Mouse (Mus musculus) layer of hippocampus, adult 9-11 months (tissue): Measurements from ENCODE around the gene Lbx1.

Source experiments
- DNase-seq: peaks from one replicate; pipeline ENCODE4 v3.0.0; 2022

Gene Lbx1

DNA sequence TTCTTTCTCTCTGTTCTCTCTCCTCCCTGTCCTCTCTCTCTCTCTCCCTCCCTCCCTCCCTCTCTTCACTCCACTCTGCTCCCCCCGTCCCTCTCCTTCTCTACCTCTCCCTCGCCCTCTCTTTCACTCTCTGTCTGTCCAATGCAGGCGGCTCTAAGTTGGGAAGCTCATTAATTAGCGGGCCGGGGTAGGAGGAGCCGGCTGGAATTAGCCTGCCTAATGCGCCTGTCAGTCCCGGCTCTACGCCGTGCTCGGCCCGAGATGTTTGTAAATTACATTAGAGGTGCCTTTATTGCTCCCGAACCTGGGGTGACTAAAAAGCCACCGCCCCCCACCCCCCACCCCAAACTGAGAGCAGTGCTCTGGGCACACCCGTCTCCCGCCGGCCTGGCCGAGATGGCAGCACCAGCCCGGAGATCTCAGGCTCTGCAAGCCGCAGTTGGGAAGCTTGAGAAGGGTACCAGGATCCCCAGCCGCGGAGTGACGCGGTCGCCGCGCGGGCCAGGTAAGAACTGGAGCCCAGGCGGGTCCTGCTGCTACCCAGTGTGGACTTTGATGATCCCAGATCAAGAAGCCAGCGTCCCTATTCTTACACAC lies at the start of gene Lbx1:
Lbx1 (minus strand) TSS at position 47 of the 597 bp plus-strand sequence.
- DNase-seq, result no peak

DNA sequence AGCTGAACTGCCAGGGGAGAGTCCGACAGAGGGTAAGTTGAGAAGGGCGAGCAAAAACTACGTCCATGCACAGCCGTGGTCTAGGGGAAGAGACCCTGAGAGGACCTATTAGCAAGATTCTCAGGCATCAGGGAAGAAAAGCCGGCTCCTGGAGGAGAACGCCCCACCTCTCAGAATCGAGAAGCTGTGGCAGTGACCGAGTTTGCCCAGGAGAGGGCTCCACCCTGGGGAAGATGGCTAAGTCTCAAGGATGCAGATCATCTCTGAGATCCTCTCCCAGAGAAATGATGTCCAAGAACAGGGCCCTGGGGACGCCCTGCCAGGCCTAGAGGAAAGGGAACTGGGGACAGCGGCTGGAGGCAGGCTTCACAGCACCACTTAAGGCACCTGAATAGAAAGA lies 47.7 kb upstream of the Lbx1 start:
- peak; percentile 24 for DNase-seq

DNA sequence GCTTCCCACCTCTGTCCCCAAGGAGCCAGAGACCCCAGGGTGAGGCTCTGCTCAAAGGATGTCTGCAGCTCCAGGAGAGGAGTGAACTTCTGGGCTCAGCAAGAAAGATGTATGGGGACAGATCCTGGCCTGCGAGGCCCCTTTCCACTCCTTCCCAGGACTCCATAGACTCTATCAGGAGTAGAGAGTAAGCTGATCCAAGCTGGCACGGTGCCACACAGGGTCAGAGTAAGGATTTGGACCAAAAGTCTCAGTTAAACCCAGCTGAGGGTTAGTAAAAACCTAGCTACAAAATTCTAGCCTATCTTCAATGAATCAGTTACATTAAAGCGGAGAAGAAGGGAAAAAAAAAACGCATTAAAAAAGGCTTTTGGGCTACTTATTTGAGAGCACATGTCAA lies 40.6 kb upstream of the Lbx1 start:
- no peak for DNase-seq

DNA sequence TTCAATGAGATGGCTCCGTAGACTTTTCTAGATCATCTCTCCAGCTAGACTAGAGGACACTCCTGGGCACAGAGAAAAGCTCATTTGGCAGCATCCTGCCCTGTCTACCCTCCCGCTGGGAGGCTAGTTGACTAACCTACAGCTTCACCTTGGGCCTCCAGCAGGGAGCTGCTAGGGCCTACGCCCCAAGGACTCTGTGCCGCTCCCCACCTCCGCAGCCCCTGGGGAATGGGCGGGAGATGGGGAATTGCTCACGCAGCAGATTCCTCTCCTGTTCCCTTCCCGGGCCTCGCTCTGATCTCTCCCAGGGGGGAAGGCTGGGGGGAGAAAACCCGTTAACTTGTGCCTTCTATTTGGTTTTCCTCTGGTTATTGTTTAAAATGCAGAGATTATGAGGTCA lies 36.4 kb upstream of the Lbx1 start:
- no peak for DNase-seq

DNA sequence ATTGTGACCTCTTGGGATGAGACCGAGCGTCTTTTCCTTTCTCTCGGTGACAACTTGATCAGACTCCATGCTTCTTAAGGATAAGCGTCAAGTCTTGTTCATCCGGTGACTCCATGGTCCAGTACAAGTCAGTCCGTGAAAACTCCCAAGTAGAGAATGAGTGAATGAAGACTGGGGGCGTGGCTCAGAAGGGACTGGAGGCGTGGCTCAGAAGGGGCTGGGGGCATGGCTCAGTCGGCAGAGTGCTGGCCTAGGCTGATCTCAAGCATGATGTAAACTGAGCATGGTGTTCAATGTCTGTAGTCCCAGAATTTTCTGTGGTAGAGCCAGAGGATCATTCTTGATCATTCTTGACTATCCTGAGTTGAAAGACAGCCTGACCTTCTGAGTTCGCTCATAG lies 27.4 kb upstream of the Lbx1 start:
- no peak for DNase-seq

DNA sequence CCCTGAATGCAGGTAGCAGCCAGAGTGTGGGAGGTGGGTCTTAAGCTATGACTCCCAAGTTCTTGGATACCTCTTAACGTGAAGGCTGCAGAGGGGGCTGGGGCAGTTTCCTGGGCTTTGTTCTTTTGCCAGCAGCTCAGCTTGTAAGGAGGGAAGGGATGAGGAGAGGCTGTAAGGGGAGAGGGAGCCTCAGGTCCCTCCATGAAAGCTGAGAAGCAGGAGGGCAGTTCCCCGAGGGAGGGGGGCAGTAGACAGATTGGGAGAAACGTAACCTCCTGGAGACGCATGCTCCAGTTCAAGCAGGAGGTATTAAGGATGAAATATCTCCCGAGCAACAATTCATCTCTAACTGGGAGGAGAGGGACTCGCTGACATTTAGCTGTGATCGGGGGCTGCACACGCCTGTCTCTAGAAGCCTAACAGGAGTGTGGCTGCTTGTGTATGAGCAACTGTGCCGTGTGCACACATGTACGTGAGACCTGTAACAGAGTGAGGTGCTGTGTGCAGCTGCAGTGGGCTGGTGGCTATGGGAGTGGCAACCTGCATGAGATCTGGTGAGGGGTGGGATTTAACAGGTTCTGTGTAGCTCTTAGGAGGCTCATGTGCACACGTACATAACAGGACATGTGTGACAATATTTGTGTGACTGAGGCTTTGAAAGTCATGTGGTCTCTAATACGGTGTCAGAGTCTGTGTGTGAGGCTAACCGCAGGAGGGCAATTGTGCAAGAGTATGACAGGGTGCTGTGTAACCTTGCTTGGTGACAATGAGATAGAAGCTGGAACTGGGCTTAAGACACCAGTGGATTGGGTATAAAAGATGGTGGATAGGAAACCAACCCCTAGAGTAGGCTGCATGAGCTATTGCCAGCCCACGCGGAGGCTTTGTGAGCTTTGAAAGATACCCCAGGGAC lies 22.1 kb upstream of the Lbx1 start:
- DNase-seq, result no peak

DNA sequence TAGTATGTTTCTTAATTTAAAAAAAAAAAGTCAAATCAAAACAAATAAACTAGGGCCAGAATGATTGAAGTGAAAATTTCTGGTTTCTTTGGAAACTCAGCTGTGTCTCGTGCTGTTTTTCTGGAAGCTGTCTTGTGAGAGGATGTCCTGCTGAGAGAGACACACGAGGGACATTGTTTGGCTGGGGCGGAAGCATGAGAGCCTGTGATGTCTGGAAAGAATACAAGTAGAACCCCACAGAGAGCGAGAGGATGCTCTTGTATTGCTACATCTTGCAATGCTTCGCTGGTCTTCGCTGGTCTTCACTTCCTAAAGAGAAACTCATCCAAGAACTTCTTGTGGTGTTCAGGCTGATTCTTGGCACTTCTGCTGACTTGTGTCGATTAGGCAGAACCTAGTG lies 19.2 kb upstream of the Lbx1 start:
- no peak for DNase-seq

DNA sequence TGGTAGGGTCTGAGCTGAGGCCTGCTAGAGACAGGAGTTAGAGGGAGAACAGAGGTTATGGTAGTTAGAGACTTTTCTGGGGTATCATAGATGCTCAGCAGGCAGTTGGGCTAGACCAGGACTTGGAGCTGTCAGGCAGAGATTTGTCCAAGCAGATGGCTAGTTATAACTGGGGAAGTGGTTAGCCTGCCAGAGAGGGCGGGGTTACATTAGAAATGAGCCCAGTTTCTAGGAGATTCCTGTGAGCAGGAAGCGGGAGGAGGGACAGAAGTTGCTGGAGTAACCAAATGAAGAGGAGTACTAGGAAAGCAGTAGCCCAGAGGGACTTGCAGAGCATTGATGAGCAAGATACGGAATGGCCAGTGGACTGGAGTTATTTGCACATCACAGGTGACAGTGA lies 16.8 kb upstream of the Lbx1 start:
- no peak for DNase-seq

DNA sequence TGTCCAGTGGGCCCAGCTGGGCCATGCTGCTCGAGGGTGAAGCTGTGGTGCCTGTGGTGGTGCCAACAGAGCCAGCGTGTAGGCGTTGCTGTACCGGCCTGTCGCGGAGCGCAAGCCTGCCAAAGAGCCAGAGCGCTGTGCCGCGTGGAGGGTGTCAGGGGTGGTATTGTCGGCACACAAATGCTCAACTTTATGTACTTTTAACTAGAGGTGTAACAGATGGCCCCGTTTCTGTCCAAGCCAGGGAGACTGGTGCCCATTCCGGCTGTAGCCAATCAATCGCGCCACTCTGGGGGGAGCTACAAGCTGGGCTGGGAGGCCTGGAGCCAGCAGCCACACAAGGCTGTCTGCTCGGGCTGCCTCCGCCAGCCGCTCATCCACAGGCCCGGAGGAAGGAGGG lies 13.1 kb upstream of the Lbx1 start:
- DNase-seq, result peak; percentile 64

DNA sequence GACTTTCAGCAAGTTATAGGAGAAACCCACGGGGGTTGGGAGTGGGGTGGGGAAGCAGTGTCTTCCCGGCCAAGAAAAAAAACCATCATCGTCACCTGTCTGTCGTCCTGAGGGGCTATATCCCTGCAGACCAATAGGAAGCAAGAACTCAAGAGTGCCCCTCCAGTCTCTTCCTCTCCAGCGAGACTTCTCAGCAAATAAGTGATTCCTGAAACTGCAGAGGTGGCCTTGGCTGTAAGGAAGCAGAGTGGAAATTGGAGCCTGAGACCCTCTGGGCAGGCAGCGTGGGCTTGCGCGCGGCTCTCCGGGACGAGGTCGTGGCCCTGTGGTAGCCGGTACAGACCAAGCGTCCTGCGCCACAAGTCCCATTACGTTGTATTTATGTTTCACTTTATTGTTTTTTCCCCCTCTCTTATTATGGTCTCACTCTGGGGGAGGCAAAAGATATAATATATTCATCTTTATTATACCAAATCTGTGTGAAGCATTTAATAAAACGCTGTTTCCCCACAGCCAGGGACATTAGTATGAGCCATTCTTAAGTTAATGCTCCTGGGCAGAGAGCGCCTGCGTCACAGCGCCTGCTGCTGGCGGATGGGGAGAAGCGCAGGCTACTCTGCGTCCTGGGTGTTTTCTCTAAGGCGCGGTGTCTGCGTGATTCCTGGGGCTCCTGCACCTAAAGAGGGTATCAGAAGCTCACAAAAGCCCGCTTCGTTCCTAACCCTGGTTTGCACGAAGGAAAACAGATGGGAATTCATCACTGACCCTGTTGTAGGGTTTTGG lies 8.5 kb upstream of the Lbx1 start:
- no peak for DNase-seq

DNA sequence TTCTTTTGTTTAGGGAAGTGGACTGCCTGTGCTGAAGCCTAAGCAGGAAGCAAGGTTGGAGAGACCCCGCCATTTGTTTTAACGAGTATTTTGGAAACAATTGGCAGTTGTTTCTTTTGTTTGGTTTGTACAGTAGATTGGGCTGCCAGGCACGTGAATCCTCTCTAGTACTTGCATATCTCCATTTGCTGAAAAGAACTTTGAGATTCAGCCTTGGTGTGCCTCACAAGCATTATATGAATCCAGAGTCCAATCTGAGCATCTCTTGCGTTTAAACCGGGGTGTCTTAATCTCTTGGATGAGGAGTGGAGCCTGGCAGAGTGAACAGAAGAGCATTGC lies 7.6 kb upstream of the Lbx1 start:
- DNase-seq, result no peak

DNA sequence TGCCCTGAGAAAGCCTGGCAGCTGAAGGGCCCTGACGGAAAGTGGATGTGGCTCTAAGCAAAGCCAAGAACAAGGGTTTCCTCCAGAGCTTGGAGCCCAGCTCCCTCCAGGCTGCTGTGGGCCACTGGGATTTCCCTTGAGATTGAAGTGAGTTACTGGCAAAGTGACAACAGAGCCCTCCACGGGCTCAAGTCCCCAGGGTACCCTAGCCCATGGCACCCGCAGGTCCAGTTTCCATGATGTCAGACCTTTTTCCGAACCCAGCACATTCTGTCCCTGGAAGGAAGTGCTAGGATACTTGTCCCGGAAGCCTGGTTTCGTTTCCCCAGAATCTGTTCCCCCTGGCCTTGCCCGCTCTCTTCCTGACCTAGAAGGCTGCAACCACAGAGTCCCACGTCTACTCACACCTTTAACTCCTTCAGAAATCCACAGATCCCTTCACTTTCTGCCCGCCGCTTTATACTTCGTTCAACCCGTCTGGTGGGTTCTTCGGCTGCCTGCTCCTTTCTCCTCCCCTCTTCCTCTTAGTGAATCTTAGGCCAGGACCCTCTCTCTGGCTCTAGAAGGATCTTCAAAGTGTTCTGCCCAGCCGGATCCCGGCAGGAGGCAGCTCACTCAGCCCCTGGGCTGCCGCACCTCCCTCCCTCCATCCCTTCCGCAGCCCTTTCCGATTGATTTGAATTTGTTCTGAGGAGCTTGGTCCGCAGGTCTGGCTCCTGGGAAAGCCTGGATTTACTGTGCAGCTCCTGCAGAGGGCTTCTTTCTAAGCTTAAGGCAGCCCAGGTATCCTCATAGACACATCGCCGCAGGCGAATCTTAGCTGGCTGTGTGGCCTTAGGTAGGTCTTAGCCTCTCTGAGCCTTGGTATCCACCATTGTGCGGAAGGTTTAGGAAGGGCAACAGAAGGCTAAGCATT lies 7.0 kb upstream of the Lbx1 start:
- no peak for DNase-seq

DNA sequence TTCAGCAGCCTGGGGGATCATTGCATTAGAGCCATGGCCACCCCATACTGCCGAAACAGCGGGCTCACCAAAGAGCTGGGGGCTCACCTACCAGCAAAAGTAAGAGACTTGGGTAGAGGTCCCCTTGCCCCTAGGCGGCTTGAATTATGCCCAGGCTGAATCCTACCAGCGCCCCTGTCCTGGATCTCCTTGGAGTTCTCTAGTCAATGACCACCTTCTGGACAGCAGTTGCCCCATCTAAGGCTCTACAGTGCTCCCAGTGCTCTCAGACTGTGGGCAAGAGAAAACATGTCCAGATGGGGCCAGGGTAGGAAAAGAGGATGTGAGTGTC lies 6.4 kb upstream of the Lbx1 start:
- DNase-seq, result no peak

DNA sequence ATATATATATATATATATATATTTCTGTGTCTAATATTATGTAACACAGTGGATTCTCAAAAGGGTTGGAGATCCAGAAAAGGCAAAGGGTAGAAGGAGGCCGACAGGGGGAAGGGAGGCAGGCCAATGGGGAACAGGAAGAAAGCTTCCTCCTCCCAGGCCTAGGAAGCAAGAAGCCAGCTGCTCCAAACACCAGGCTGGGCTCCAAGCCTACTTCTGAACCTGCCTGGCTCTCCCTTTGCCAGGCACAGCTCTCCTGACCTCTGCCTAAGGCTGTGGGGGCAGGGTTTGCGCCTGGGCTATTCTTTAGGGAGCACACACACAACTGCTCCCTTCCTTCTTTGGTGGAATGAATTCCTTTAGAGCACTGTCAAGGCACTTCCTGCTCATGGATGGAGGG lies 4.4 kb upstream of the Lbx1 start:
- no peak for DNase-seq

DNA sequence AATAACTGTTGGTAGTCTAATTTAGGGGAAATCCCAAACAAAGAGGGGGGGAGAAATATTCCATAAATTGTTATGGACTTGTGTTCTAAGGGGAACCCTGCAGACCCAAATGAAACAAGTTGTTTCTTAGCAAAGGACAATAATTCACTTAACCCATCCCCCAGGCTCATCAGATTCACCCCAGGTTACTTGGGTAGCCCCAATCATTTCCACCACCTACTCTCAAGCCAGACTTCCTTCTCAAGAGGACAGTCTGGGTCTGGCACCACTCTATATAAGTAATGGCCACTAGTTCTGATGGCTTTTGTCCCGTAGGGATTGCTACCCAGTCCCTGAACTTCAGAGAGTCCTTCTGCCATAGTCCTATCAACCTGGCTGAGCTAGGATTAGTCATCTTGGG lies 3.6 kb upstream of the Lbx1 start:
- DNase-seq, result no peak

DNA sequence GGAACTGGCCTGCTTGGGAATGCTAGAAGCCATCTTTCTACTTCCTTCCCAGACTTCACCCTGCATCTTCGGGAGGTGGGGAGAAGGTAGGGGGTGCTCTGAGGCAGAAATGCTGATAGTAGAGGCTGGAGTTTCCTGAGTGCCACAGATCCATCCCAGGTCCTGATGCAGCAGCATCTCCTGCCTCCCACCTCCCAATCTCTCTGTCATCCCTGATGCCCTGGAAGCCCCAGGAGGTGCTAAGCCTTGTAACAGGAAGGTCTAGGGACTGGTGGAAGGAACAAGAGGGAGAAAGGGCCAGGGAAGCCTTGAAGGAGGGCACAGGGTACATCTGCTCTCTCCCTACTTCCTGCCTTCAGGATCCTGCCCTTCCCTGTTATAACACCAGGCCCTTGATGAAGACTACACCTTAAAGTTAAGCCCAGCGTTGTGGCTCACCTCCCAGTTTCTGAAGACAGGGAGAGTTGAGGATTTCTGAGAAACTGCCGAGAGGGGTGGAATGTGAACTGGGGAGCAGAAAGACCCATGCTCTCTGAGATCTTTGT lies 2.1 kb upstream of the Lbx1 start:
- no peak for DNase-seq

DNA sequence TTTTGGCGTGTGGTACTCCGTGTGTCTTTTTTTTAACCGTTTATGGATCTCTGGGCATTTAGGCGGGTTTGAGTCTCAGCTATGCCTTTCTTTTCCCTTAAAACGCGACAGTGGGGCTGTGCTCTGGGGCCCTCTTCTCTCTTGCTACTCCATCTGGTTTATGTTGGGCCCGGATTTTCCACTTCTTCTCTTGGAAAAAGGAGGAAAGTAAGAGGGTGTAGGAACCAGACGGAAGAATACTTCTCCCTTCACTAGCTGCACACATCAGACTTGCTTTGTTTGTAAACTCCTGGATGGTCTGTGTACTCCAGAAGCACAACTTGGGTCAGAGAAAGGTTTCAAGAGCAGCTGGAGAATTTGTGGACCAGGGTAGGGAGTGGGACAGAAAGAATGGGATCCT lies 1.5 kb upstream of the Lbx1 start:
- no peak for DNase-seq

DNA sequence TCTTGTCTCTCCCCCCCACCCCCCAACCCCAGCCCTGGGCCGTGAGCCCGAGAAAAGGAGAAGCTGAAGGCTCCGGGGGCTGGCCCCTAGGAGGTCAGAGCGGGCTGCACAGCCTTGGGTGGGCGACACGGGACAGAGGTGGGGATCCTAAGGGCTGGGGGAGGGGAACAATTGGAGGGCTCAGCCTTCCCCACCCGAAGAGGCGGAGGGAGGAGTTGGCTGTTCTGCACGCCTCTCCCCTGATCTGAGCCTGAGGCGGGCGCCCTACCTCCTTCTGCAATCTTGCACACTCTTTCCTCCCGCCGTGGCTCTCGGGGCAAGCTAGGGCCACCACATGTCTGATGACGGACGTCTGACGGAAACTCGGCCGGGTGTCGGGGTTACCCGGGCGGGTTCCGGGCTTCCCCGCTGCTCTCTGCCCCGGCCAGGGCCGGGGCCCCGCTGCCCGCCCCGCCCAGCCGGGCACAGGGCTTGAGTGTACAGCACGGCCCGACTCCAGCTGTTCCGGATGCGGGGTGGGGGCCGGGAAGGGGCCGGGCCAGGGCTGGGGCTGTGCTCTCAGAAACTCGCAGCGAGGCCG lies 841 bp upstream of the Lbx1 start:
- DNase-seq, result no peak

DNA sequence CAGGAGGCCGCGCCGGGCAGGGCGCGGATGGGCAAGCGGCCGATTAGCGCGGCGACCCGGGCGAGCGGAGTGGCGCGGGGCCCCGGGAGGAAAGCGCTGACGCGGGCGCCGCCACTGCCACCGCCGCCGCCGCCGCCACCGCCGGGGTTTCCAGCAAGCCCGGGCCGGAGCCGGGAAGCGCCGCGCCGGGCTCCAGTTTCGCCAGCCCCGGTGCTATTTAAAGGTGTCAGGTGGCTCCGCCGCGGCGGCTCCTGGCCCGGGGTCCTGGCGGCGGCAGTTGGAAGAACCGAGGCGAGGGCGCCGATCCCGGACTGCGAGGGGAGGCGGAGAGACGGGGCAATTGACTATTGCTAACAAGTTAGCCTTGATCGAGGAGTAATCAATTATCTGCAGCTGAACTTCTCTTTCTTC lies 276 bp downstream of the Lbx1 start:
- DNase-seq, result no peak

DNA sequence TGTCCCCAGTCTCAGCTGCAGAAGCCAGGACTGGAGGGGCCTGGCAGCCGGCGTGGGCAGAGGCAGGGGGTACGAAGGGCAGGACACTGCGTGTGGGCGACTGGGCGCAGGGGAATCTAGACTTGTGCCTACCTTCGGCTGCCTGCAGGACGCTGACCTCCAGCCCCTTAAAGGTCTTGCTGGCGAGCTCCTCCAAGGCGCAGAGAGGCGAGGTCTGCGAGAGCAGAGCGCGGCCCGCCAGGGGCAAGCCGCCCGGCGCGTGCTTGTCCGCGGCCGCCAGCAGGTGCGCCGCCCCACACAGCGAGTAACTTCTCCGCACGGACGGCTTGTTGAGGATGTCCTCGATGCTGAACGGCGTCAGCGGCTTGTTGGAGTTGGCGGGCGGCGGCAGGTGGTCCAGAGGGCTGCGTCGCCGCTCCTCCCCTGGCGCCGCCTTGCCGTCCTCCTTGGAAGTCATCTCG lies 811 bp downstream of the Lbx1 start:
- no peak for DNase-seq

DNA sequence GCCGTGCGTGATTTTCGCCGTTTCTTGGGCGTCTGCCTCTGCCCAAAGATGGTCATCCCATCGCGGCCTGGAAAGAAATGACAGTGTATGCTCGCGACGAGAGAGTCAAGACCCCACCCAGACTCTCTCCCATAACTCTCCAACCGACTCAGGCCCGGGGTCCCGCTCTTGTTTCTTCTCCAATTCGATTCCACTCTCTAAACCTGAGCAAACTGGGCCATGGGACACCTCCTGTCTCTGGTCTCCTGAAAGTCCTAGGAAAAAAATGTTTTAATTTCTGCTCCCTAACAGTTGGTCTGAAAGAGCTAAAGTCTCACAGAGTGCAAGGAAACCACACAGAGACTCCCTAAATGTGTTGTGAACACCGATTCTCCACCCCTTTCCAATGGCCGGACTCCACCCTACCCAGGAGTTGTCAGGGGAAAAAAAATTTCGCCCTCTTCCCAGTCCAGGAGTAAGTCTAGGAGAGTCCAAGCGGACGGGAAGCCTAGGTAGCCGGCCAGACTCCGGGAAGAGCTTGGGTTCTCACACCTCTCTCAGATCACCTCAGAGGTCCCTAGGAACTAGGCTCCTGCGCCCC lies 1.3 kb downstream of the Lbx1 start:
- no peak for DNase-seq
